Mouse (Mus musculus) intestine, embryonic 16.5 days (tissue): Measurements from ENCODE around the gene Igf2bp2. TPM values are rescaled to one million over a fixed set of nuclear protein-coding genes. Genes with fewer than 3 reads are reported as not detected.

ENCODE experiments used
- ATAC-seq: fragments of 200-750 bp; cut with Nextera tagmentation; 2 replicates; pipeline ENCODE4 v1.8.0; 2017; ENCODE audit warnings: moderate TSS enrichment, moderate library complexity
- H3K27ac ChIP-seq: fragments of 300-500 bp; sonication (generic); 2 replicates; pipeline ENCODE4 v1.5.1; 2014; ENCODE audit warnings: mild to moderate bottlenecking, low read length
- H3K27me3 ChIP-seq: fragments of 300-500 bp; sonication (generic); replicated peaks from 2 replicates; pipeline ENCODE4 v1.6.1; 2014; ENCODE audit warnings: low read length, control low read depth, mixed read lengths; ENCODE audit not compliant: control insufficient read depth, insufficient read depth
- H3K36me3 ChIP-seq: fragments of 300-500 bp; sonication (generic); 2 replicates; pipeline ENCODE4 v1.6.1; 2014; ENCODE audit warnings: low read length, control low read depth; ENCODE audit not compliant: control insufficient read depth, insufficient read depth
- H3K4me1 ChIP-seq: fragments of 300-500 bp; sonication (generic); 2 replicates; pipeline ENCODE4 v1.6.1; 2014; ENCODE audit warnings: low read length, control low read depth, mixed read lengths; ENCODE audit not compliant: control insufficient read depth, insufficient read depth
- H3K4me2 ChIP-seq: fragments of 300-500 bp; sonication (generic); 2 replicates; pipeline ENCODE4 v1.6.1; 2014; ENCODE audit warnings: low read depth, low read length, control low read depth
- H3K4me3 ChIP-seq: fragments of 300-500 bp; sonication (generic); 2 replicates; pipeline ENCODE4 v1.5.1; 2014; ENCODE audit warnings: mild to moderate bottlenecking, low read length
- H3K9ac ChIP-seq: fragments of 300-500 bp; sonication (generic); 2 replicates; pipeline ENCODE4 v1.6.1; 2014; ENCODE audit warnings: low read depth, low read length
- H3K9me3 ChIP-seq: fragments of 300-500 bp; sonication (generic); 2 replicates; pipeline ENCODE4 v1.6.1; 2016; ENCODE audit warnings: low read length, control low read depth; ENCODE audit not compliant: control insufficient read depth
- WGBS: fragments of 180-500 bp; shearing (Covaris S2); extraction: QIAGEN DNeasy Blood & Tissue Kit; methylation state at CpG from one replicate; pipeline ENCODE4 v1.1.7; 2014; 5-methylcytosine and 5-hydroxymethylcytosine counted together
- polyA plus RNA-seq: library from polyadenylated mRNA; unstranded; fragments of >200 nt; fragmentation: Nextera tagmentation; extraction: Ambion mirVana; gene quantifications from 2 replicates; pipeline ENCODE4 v1.2.1, GENCODE M21; 2015

Gene Igf2bp2
- polyA plus RNA-seq, 1 experiment from 2014 or later: 97.7 TPM

GRCm38 (mm10) chr16:22151706-22152315, 11.3 kb downstream of the Igf2bp2 start:
- Histone ChIP-seq H3K27me3 (no peaks in the 10 kb centered on the region), H3K4me1 (peaks cover 19% of the 10 kb centered on the region), H3K9ac (no peak overlapping the region), H3K9me3 (no peaks in the 10 kb centered on the region), H3K27ac (no peak overlapping the region), H3K36me3 (no peaks in the 10 kb centered on the region), H3K4me2 (no peak overlapping the region), H3K4me3 (no peak overlapping the region)
- 28% methylated on average over 10 of the region's 11 CpGs for WGBS
- peak; percentile 36; the same call in 1 of the 2 replicates for ATAC-seq

GRCm38 (mm10) chr16:22150421-22150820, 12.7 kb downstream of the Igf2bp2 start:
- H3K9ac ChIP-seq: no peak overlapping the region
- H3K27me3 ChIP-seq: no peaks in the 10 kb centered on the region
- no peak for ATAC-seq
- H3K4me2 ChIP-seq: no peak overlapping the region
- no peaks in the 10 kb centered on the region for H3K9me3 ChIP-seq
- H3K4me3 ChIP-seq: no peak overlapping the region
- no peak overlapping the region for H3K27ac ChIP-seq
- H3K36me3 ChIP-seq: no peaks in the 10 kb centered on the region
- peaks cover 19% of the 10 kb centered on the region for H3K4me1 ChIP-seq
- 25% methylated on average over 2 of the region's 2 CpGs for WGBS

GRCm38 (mm10) chr16:22149659-22150345, 13.3 kb downstream of the Igf2bp2 start:
- Histone ChIP-seq H3K27ac (no peak overlapping the region), H3K9me3 (no peaks in the 10 kb centered on the region)
- WGBS: 59% methylated on average over 10 of the region's 10 CpGs

GRCm38 (mm10) chr16:22149076-22149475, 14.0 kb downstream of the Igf2bp2 start:
- WGBS: 38% methylated on average over 2 of the region's 2 CpGs
- no peaks in the 10 kb centered on the region for H3K9me3 ChIP-seq
- no peak overlapping the region for H3K27ac ChIP-seq
- no peaks in the 10 kb centered on the region for H3K27me3 ChIP-seq
- peaks cover 17% of the 10 kb centered on the region for H3K4me1 ChIP-seq
- no peak overlapping the region for H3K9ac ChIP-seq
- no peak overlapping the region for H3K4me3 ChIP-seq
- H3K36me3 ChIP-seq: no peaks in the 10 kb centered on the region
- ATAC-seq: no peak
- H3K4me2 ChIP-seq: no peak overlapping the region

More at GRCm38 (mm10) chr16:22149659-22150345, 13.3 kb downstream of the Igf2bp2 start:
- no peaks in the 10 kb centered on the region for H3K27me3 ChIP-seq
- H3K4me2 ChIP-seq: no peak overlapping the region
- H3K4me3 ChIP-seq: no peak overlapping the region
- H3K9ac ChIP-seq: no peak overlapping the region
- peaks cover 19% of the 10 kb centered on the region for H3K4me1 ChIP-seq
- no peaks in the 10 kb centered on the region for H3K36me3 ChIP-seq
- no peak for ATAC-seq

- Histone ChIP-seq H3K9me3 (no peaks in the 10 kb centered on the region), H3K9ac (no peak overlapping the region), H3K4me2 (no peak overlapping the region), H3K27ac (no peak overlapping the region), H3K4me1 (peaks cover 13% of the 10 kb centered on the region), H3K36me3 (no peaks in the 10 kb centered on the region), H3K27me3 (no peaks in the 10 kb centered on the region), H3K4me3 (no peak overlapping the region)
- WGBS: 53% methylated on average over 1 of the region's 1 CpGs
- no peak for ATAC-seq
Measured at GRCm38 (mm10) chr16:22147131-22147530, 16.0 kb downstream of the Igf2bp2 start.

- no peak for ATAC-seq
- H3K36me3 ChIP-seq: no peaks in the 10 kb centered on the region
- H3K4me1 ChIP-seq: peaks cover 15% of the 10 kb centered on the region
- H3K27ac ChIP-seq: no peak overlapping the region
- H3K27me3 ChIP-seq: no peaks in the 10 kb centered on the region
- H3K9ac ChIP-seq: no peak overlapping the region
- WGBS: 76% methylated on average over 7 of the region's 7 CpGs
- no peaks in the 10 kb centered on the region for H3K9me3 ChIP-seq
- H3K4me3 ChIP-seq: no peak overlapping the region
- H3K4me2 ChIP-seq: no peak overlapping the region
Measured at GRCm38 (mm10) chr16:22146071-22146470, 17.0 kb downstream of the Igf2bp2 start.

- no peak for ATAC-seq
- Histone ChIP-seq H3K36me3 (no peaks in the 10 kb centered on the region), H3K9me3 (no peaks in the 10 kb centered on the region), H3K27ac (no peak overlapping the region), H3K27me3 (no peaks in the 10 kb centered on the region), H3K4me3 (no peak overlapping the region), H3K4me2 (no peak overlapping the region), H3K4me1 (peaks cover 13% of the 10 kb centered on the region), H3K9ac (no peak overlapping the region)
- WGBS: 88% methylated on average over 6 of the region's 6 CpGs
Measured at GRCm38 (mm10) chr16:22144490-22144889, 18.6 kb downstream of the Igf2bp2 start.

- Histone ChIP-seq H3K9ac (no peak overlapping the region), H3K9me3 (no peaks in the 10 kb centered on the region), H3K4me1 (peaks cover 29% of the 10 kb centered on the region), H3K36me3 (no peaks in the 10 kb centered on the region), H3K27ac (peak overlapping the region; percentile 69), H3K4me2 (peak overlapping the region; percentile 10; the same call in 1 of the 2 replicates), H3K4me3 (no peak overlapping the region), H3K27me3 (no peaks in the 10 kb centered on the region)
- 38% methylated on average over 6 of the region's 6 CpGs for WGBS
- peak; percentile 75 for ATAC-seq
Measured at GRCm38 (mm10) chr16:22140861-22141260, 22.2 kb downstream of the Igf2bp2 start.

GRCm38 (mm10) chr16:22139821-22140220, 23.3 kb downstream of the Igf2bp2 start:
- no peaks in the 10 kb centered on the region for H3K27me3 ChIP-seq
- H3K4me1 ChIP-seq: peaks cover 29% of the 10 kb centered on the region
- H3K9me3 ChIP-seq: no peaks in the 10 kb centered on the region
- H3K36me3 ChIP-seq: no peaks in the 10 kb centered on the region
- H3K4me2 ChIP-seq: no peak overlapping the region
- 84% methylated on average over 5 of the region's 5 CpGs for WGBS
- H3K27ac ChIP-seq: no peak overlapping the region
- no peak overlapping the region for H3K4me3 ChIP-seq
- no peak for ATAC-seq
- no peak overlapping the region for H3K9ac ChIP-seq
